Mouse (Mus musculus) heart, postnatal 0 days (tissue): ENCODE data around the gene Ccr10. TPM values are rescaled to one million over a fixed set of nuclear protein-coding genes. Genes with fewer than 3 reads are reported as not detected.

Experiments used
- ATAC-seq: fragments of 200-750 bp; cut with Nextera tagmentation; 2 replicates; pipeline ENCODE4 v1.8.0; 2017; ENCODE audit warnings: low read depth, moderate number of reproducible peaks, moderate library complexity; ENCODE audit not compliant: insufficient read depth
- DNase-seq: peaks from one replicate; pipeline ENCODE4 v3.0.0-alpha.2; 2016; ENCODE audit warnings: low spot score
- H3K27ac ChIP-seq: fragments of 300-500 bp; sonication (generic); 2 replicates; pipeline ENCODE4 v1.5.1; 2014; ENCODE audit warnings: low read depth, mild to moderate bottlenecking
- H3K27me3 ChIP-seq: fragments of 300-500 bp; sonication (generic); 2 replicates; pipeline ENCODE4 v1.6.1; 2014; ENCODE audit warnings: low read length, mixed read lengths; ENCODE audit not compliant: control insufficient read depth, insufficient read depth
- H3K36me3 ChIP-seq: fragments of 300-500 bp; sonication (generic); replicated peaks from 2 replicates; pipeline ENCODE4 v1.6.1; 2014; ENCODE audit warnings: low read length, mixed read lengths; ENCODE audit not compliant: control insufficient read depth, insufficient read depth
- H3K4me1 ChIP-seq: fragments of 300-500 bp; sonication (generic); 2 replicates; pipeline ENCODE4 v1.6.1; 2014; ENCODE audit warnings: antibody characterized with exemption; ENCODE audit not compliant: control insufficient read depth, insufficient read depth
- H3K4me2 ChIP-seq: fragments of 300-500 bp; sonication (generic); 2 replicates; pipeline ENCODE4 v1.6.1; 2014; ENCODE audit warnings: low read depth, mild to moderate bottlenecking, low read length, moderate library complexity
- H3K4me3 ChIP-seq: fragments of 300-500 bp; sonication (generic); 2 replicates; pipeline ENCODE4 v1.5.1; 2014; ENCODE audit warnings: low read depth, low read length
- H3K9ac ChIP-seq: fragments of 300-500 bp; sonication (generic); replicated peaks from 2 replicates; pipeline ENCODE4 v1.6.1; 2014; ENCODE audit warnings: low read depth, low read length, mixed read lengths
- H3K9me3 ChIP-seq: fragments of 300-500 bp; sonication (generic); replicated peaks from 2 replicates; pipeline ENCODE4 v1.6.1; 2016; ENCODE audit warnings: low read length; ENCODE audit not compliant: control insufficient read depth
- CTCF ChIP-seq: IDR thresholded peaks from 2 replicates; pipeline ENCODE4 v1.5.1; 2016; ENCODE audit warnings: antibody characterized with exemption, control low read depth, low read depth
- EP300 ChIP-seq: IDR thresholded peaks from 2 replicates; pipeline ENCODE4 v1.6.1; 2016; ENCODE audit warnings: antibody characterized with exemption, low read depth
- WGBS: fragments of 180-500 bp; shearing (Covaris S2); extraction: QIAGEN DNeasy Blood & Tissue Kit; methylation state at CpG from one replicate; pipeline ENCODE4 v1.1.7; 2014; 5-methylcytosine and 5-hydroxymethylcytosine counted together
- polyA plus RNA-seq: library from polyadenylated mRNA; unstranded; fragments of >200 nt; fragmentation: Nextera tagmentation; extraction: Ambion mirVana; gene quantifications from 2 replicates; pipeline ENCODE4 v1.2.1, GENCODE M21; 2015
- total RNA-seq: library from RNA; depleted of rRNA; stranded (reverse); fragments of >200 nt; gene quantifications from 2 replicates; pipeline ENCODE4 v1.2.3, GENCODE M21; 2014; ENCODE audit warnings: low replicate concordance

Gene Ccr10
- total and polyA plus RNA-seq, 2 experiments from 2014 or later: 0.31 TPM; not detected in 1

DNA sequence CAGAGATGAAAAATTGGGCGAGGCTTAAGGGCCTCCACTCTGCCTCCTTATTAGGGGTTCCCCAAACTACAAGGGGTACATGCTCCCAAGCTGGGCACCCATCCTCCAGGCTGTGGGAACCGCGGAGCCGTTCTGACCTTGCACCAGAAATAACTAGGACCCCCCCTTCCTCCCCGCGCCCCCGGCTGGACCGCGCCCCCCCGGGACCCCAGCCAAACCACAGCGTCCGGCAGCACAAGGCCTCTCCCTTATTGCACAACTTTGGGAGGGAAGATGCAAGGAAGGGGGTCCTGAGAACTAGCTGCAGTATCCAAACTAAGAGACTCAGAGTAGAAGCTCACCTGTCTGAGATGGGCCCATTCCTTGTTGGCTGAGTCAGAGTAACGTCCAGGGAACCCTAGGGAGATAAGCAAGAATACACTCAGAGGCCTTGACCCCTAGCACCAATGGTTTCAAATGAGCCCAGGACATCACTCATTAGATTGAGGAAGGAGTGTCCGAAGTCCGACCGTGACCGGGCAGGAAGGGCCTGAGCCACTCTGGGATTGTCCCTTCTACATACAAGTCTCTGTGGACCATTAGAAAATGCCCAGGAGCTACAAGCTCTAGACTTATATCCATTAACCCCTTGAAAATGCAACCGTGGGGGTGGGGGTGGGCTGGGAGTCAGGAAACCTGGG is 6.8 kb downstream of the Ccr10 start:
- peaks cover 22% of the 10 kb centered on the region for H3K4me1 ChIP-seq
- H3K9me3 ChIP-seq: no peaks in the 10 kb centered on the region
- no peaks in the 10 kb centered on the region for H3K27me3 ChIP-seq
- no peak for ATAC-seq
- H3K36me3 ChIP-seq: peaks cover 46% of the 10 kb centered on the region
- DNase-seq: no peak
- H3K27ac ChIP-seq: no peak overlapping the region
- H3K4me3 ChIP-seq: peak overlapping the region; percentile 80
- 71% methylated on average over 18 of the region's 18 CpGs for WGBS
- peak overlapping the region; percentile 86 for H3K4me2 ChIP-seq
- H3K9ac ChIP-seq: no peak overlapping the region
- TF ChIP-seq EP300: no peak

DNA sequence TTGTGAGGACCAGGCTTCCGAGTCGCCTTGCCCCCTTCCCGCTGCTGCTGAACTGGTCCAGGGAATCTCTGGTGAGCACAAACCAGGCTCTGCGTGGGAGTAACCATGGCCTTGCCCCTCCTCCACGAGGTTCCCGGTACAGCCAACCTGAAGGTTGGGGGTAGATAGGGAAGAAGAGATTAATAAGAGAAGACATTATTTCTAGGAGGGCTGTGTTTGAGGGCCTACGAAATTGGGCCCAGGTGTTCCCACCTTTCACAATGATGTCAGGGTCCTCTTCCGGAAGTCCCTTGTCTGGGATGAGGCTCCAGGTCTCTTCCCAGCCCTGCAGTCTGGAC is 7.3 kb downstream of the Ccr10 start:
- peaks cover 17% of the 10 kb centered on the region for H3K4me1 ChIP-seq
- no peak overlapping the region for H3K4me3 ChIP-seq
- DNase-seq (no peak), ATAC-seq (no peak)
- TF ChIP-seq CTCF: no peak
- no peak for TF ChIP-seq EP300
- H3K9me3 ChIP-seq: no peaks in the 10 kb centered on the region
- WGBS: 67% methylated on average over 8 of the region's 8 CpGs
- no peak overlapping the region for H3K4me2 ChIP-seq
- H3K27ac ChIP-seq: no peak overlapping the region
- H3K27me3 ChIP-seq: no peaks in the 10 kb centered on the region
- H3K36me3 ChIP-seq: peaks cover 51% of the 10 kb centered on the region
- H3K9ac ChIP-seq: no peak overlapping the region

DNA sequence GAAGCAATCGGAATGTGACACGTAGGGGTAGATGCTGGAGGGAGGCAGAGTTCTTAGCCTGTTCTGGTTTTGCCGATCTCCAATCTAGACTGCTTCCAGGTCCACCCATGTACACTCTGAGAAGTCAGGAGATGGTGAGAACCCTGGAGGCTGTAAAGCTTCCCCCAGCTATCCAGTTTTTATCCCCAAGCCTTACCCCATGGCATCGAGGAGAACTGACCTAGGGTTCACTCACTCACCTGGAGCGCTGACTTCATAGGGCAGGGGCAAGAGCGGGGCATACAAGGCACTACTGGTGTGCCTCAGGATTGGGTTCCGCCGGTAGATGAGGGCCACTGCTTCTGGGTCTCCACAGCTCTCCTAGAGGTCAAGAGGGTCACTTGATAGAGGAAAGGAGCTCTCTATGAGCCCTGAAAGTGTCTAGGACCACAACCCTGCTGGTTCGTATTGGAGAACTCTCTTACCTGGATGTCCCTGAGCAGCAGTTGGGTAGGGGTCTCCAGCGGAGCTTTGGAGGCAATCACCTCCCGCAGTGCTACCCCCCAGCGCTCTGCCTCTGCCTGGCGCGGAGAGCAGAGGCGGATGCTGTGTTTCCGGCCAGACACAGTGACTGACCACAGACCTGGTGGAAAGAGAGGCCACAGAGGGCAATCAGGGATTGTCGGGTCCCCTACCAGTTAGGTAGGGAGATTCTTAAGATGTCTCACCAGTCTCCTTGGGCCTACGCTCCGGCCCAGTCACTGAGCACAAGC is 7.9 kb downstream of the Ccr10 start:
- Histone ChIP-seq H3K4me2 (no peak overlapping the region), H3K9me3 (no peaks in the 10 kb centered on the region), H3K27me3 (no peaks in the 10 kb centered on the region), H3K4me3 (no peak overlapping the region), H3K4me1 (peaks cover 15% of the 10 kb centered on the region), H3K27ac (no peak overlapping the region), H3K9ac (no peak overlapping the region), H3K36me3 (peaks cover 57% of the 10 kb centered on the region)
- WGBS: 81% methylated on average over 19 of the region's 19 CpGs
- no peak for DNase-seq
- ATAC-seq: no peak
- no peak for TF ChIP-seq CTCF
- TF ChIP-seq EP300: no peak

DNA sequence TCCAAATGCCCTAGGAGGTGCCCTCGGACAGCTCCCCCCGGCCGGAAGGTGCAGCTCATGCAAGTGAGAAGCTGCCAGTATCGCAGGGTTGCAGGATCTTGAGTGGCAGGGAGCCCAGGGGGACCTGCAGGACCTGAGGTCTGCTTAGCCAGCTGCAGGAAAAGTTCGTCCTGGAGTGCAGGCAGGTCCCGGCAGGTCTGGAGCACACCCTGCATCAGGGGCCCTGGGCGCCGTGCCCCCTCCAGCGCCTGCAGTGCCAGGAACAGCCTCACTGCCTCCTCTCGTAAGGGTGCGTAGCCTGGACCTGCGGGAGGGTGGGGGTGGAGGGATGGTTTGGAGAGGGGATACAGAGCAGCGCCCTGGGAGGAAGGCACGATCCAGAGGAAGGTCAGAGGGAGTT is 8.9 kb downstream of the Ccr10 start:
- Histone ChIP-seq H3K9me3 (no peaks in the 10 kb centered on the region), H3K36me3 (peaks cover 67% of the 10 kb centered on the region), H3K4me3 (no peak overlapping the region), H3K9ac (no peak overlapping the region), H3K27me3 (no peaks in the 10 kb centered on the region), H3K27ac (no peak overlapping the region), H3K4me1 (peaks cover 15% of the 10 kb centered on the region), H3K4me2 (no peak overlapping the region)
- ATAC-seq (no peak), DNase-seq (no peak)
- 85% methylated on average over 14 of the region's 14 CpGs for WGBS
- TF ChIP-seq EP300 (no peak), CTCF (no peak)

DNA sequence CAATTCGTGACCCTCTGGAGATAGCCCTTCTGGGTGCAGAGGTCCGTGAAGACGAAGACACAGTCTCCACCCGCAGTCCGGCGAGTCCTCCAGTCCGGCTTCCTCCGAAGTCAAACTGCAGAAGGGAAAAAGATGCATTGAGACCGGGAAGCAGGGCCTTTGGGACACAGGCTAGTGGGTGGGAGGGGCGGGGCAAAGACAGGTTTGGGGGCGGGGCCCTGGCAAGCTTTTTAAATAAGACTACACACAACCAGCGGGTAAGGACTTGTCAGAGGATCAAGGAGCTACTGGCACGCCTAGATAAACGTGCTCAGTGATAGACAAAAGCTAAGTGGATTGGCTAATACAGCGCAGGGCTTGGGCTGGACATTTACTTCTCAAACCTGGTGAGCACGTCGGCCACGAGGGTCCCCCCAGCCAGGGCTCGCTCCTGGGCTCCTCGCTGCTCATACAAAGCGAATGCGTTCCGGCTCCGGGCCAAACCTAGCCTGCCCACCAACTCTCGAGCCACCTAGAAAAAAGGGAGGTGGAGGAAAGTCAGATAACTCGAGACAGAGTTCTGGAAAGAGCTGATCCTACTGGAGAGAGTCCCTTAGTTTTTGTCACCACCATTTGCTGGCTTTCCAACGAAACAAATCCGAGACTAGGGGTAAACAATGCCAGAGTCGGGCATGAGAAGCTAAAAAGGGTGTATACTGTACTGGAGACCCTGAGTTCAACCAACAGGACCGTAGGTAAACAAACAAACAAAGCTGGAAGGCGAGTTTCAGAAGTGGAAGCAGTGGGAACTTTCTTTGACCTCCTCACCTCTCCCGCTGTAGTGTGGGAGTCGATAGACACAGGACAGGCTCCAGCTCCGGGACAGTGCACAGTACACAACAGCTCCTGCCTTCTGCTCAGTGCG is 10.3 kb downstream of the Ccr10 start:
- no peak for TF ChIP-seq CTCF
- Histone ChIP-seq H3K4me2 (no peak overlapping the region), H3K4me3 (no peak overlapping the region), H3K9me3 (no peaks in the 10 kb centered on the region), H3K27ac (no peak overlapping the region), H3K27me3 (no peaks in the 10 kb centered on the region), H3K9ac (no peak overlapping the region), H3K4me1 (peaks cover 15% of the 10 kb centered on the region), H3K36me3 (peaks cover 70% of the 10 kb centered on the region)
- no peak for DNase-seq
- ATAC-seq: no peak
- WGBS: 63% methylated on average over 35 of the region's 35 CpGs
